9 mouse cellular contexts compared by ENCODE assay signal in genomic region chr8:121598892-121599291, GRCm38 (mm10). TPM values are rescaled to one million over a fixed set of nuclear protein-coding genes. Genes with fewer than 3 reads are reported as not detected.
DNase-seq lines count a peak whose midpoint lies in the region; ATAC-seq and TF ChIP-seq lines count a peak whose summit lies in the region.
"Had no signal": no experiment of that assay in that cellular context is flagged by ENCODE, and none has a peak within 500 bp of the region (broad histone marks: within the 10 kb centered on the region; RNA-seq: fewer than 3 reads in every experiment).

No protein-coding gene starts in this region.

- no peak overlapping the region for H3K27ac ChIP-seq in ES-E14 (ENCODE audit: insufficient read depth, low read depth, low read length, poor library complexity, severe bottlenecking)
- H3K27ac ChIP-seq in forebrain, embryonic 12.5 days, result no peak overlapping the region

- TF ChIP-seq CTCF in lung, adult 2 months (IDR thresholded peaks at IDR 0.05; ENCODE audit: insufficient read depth, low read length), result peak; percentile 85

- in situ Hi-C loops in ES-E14 (cut with MboI; ENCODE audit: low sequenced_read_pairs in 2 of 2, unreplicated experiment in 2 of 2), result no loop called here

- no peak overlapping the region for H3K9ac ChIP-seq in ES-E14 (ENCODE audit: insufficient read depth, low read depth, low read length, poor library complexity, severe bottlenecking)
- no peak overlapping the region for H3K9ac ChIP-seq in forebrain, embryonic 12.5 days

- intact Hi-C loops in heart, postnatal 10 days (cut with DNase I), result loop anchor here (2.0 kb wide), 1 partner anchor 52 kb away; no protein-coding TSS in a partner anchor

- no peak overlapping the region for H3K4me3 ChIP-seq in ES-E14 (ENCODE audit: insufficient read depth in 1 of 2, low read depth in 1 of 2, low read length in 2 of 2, poor library complexity in 1 of 2, severe bottlenecking in 1 of 2)
- no peak overlapping the region for H3K4me3 ChIP-seq in forebrain, embryonic 12.5 days (replicated peaks)
- H3K4me3 ChIP-seq in lung, adult 2 months (replicated peaks; ENCODE audit: extremely low read depth, low read depth, low read length), result no peak overlapping the region

- H3K27me3 ChIP-seq in forebrain, embryonic 12.5 days, result no peaks in the 10 kb centered on the region

- peak; percentile 85 for ATAC-seq in forebrain, embryonic 12.5 days (ENCODE audit: low FRiP score)

- H3K4me1 ChIP-seq in ES-E14 (ENCODE audit: control insufficient read depth in 2 of 2, insufficient read depth in 2 of 2, low read length in 2 of 2, poor library complexity in 1 of 2), result no peaks in the 10 kb centered on the region
- no peaks in the 10 kb centered on the region for H3K4me1 ChIP-seq in forebrain, embryonic 12.5 days
- H3K4me1 ChIP-seq in lung, adult 2 months (ENCODE audit: control insufficient read depth, insufficient read depth, low read length), result peaks cover 10% of the 10 kb centered on the region

- DNase-seq in ES-E14 (ENCODE audit: low read depth, low spot score), result no peak
- peak; percentile 54 for DNase-seq in c-Kit-negative CD71-positive TER-119-positive erythroid progenitor cells, embryonic 14.5 days (ENCODE audit: low read depth, low spot score)
- DNase-seq in heart, postnatal 10 days, result peak; percentile 88 to 91
- peak; percentile 88 to 93 for DNase-seq in kidney, postnatal 36 days
- peak; percentile 75 for DNase-seq in lung, adult 2 months
- peak; percentile 76 for DNase-seq in ovary, postnatal 36 days (ENCODE audit: low spot score)
- peak; percentile 78 for DNase-seq in thymus, postnatal 25 days

- no peak for TF ChIP-seq POLR2A in lung, adult 2 months (IDR thresholded peaks at IDR 0.05; ENCODE audit: borderline replicate concordance, extremely low read depth, low read depth, low read length)

- WGBS in forebrain, embryonic 12.5 days, result 35% methylated on average over 7 of the region's 7 CpGs
- WGBS in lung, adult 2 months, result 22% methylated on average over 7 of the region's 7 CpGs

- H3K4me2 ChIP-seq in forebrain, embryonic 12.5 days, result no peak overlapping the region

- no peaks in the 10 kb centered on the region for H3K9me3 ChIP-seq in ES-E14 (ENCODE audit: control insufficient read depth, insufficient read depth, low read depth, low read length)
- H3K9me3 ChIP-seq in forebrain, embryonic 12.5 days, result no peaks in the 10 kb centered on the region

- H3K36me3 ChIP-seq in ES-E14 (ENCODE audit: control insufficient read depth, insufficient read depth, low read length, poor library complexity, severe bottlenecking), result peaks cover 31% of the 10 kb centered on the region; the same call in 1 of the 2 replicates
- peaks cover 76% of the 10 kb centered on the region for H3K36me3 ChIP-seq in forebrain, embryonic 12.5 days (replicated peaks)

TF ChIP-seq in ES-E14, 5 proteins besides CTCF, POLR2A, EP300 and RAD21:
- TF ChIP-seq CHD2 (IDR thresholded peaks at IDR 0.05; ENCODE audit: low read depth, low read length) (no peak), MAFK (IDR thresholded peaks at IDR 0.05; ENCODE audit: insufficient read depth, low read depth, low read length) (no peak), ZC3H11A (IDR thresholded peaks at IDR 0.05; ENCODE audit: borderline replicate concordance, low read depth, low read length) (0 out of 2 replicates have a peak, but pooled peaks have one; percentile 23), HCFC1 (IDR thresholded peaks at IDR 0.05; ENCODE audit: borderline replicate concordance, insufficient read depth, low read length) (no peak), ZNF384 (IDR thresholded peaks at IDR 0.05; ENCODE audit: low read depth, low read length) (no peak)

RNA-seq across cellular contexts. Expression of gene Map1lc3b, which starts 8.7 kb away (rescaled TPM):
- total RNA-seq in ES-E14 (2012; rRNA removed), result 83.2 and 92.4 TPM in 2 replicates
- 248 and 250 TPM in 2 replicates for polyA plus RNA-seq in forebrain, embryonic 12.5 days (2016; fragmentation: Nextera tagmentation; extraction: Ambion mirVana)
- 100 to 1,000 TPM; 181 to 187 TPM for total RNA-seq in heart, postnatal 10 days (2021)
- polyA plus RNA-seq in lung, adult 2 months (2012; rRNA removed), result 106 and 140 TPM in 2 replicates

RNA-seq across cellular contexts. Expression of gene Fbxo31, which starts 20.3 kb away (rescaled TPM):
- 15.5 and 16.9 TPM in 2 replicates for total RNA-seq in ES-E14 (2012; rRNA removed)
- 18.6 and 19.3 TPM in 2 replicates for polyA plus RNA-seq in forebrain, embryonic 12.5 days (2016; fragmentation: Nextera tagmentation; extraction: Ambion mirVana)
- 10 to 100 TPM; 30.2 to 51.0 TPM for total RNA-seq in heart, postnatal 10 days (2021)
- 48.2 and 49.9 TPM in 2 replicates for polyA plus RNA-seq in lung, adult 2 months (2012; rRNA removed)

RNA-seq across cellular contexts. Expression of gene Zcchc14, which starts 53.8 kb away (rescaled TPM):
- total RNA-seq in ES-E14 (2012; rRNA removed), result 18.6 and 19.6 TPM in 2 replicates
- polyA plus RNA-seq in forebrain, embryonic 12.5 days (2016; fragmentation: Nextera tagmentation; extraction: Ambion mirVana), result 28.3 and 30.5 TPM in 2 replicates
- total RNA-seq in heart, postnatal 10 days (2021), result 10 to 100 TPM; 40.5 to 43.3 TPM
- polyA plus RNA-seq in lung, adult 2 months (2012; rRNA removed), result 40.8 and 50.9 TPM in 2 replicates

RNA-seq across cellular contexts. Expression of gene 1700018B08Rik, which starts 54.8 kb away (rescaled TPM):
- 0.58 and 2.6 TPM in 2 replicates for total RNA-seq in ES-E14 (2012; rRNA removed)
- not detected in 2 replicates for polyA plus RNA-seq in forebrain, embryonic 12.5 days (2016; fragmentation: Nextera tagmentation; extraction: Ambion mirVana)
- total RNA-seq in heart, postnatal 10 days (2021), result not detected
- polyA plus RNA-seq in lung, adult 2 months (2012; rRNA removed), result not detected in 2 replicates
- polyA plus RNA-seq: large intestine, adult 2 months had no signal
